Mouse (Mus musculus) embryo, embryonic 10.5 days (tissue): ENCODE measurements at regions not wholly inside any gene's neighbourhood (a gene's known extent, or its start where the extent isn't known, plus 50 kb on each side); places are given as distances from the start of the nearest gene placed in this dataset.
A peak's percentile ranks its signal among the peaks of the same experiment; 100 is the strongest.

Experiments used
- DNase-seq: peaks from one replicate; pipeline ENCODE4 v3.0.0-alpha.2; 2015; ENCODE audit warnings: low spot score

GRCm38 (mm10) chr12:109891206-109891605 lies 291.1 kb upstream of the Rtl1 start:
- no peak for DNase-seq

- DNase-seq: no peak
Observed at GRCm38 (mm10) chr12:109892834-109893233, 292.7 kb upstream of the Rtl1 start.

- DNase-seq: no peak
Observed at GRCm38 (mm10) chr12:109893657-109894056, 293.5 kb upstream of the Rtl1 start.

DNA sequence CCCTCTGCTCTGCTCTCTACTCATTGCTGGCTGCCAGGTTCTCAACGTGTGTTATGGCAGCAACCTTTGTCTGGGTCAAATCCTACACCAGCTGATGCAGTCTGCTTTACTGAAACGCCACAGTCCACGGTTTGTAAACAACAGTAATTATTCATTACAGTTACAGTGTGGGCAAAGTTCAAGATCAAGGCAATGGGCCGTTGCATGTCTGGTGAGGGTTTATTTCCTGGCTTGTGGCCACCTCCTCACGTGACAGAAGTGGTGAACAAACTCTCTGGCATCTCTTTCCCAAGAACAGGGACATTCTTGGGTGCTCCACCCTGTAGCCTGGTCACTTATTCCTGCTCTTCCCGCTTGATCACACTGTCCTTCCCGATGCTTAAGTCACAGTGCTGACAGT lies 295.3 kb upstream of the Rtl1 start:
- DNase-seq: no peak

- DNase-seq: no peak
Observed at GRCm38 (mm10) chr12:109896397-109896796, 296.3 kb upstream of the Rtl1 start.

DNA sequence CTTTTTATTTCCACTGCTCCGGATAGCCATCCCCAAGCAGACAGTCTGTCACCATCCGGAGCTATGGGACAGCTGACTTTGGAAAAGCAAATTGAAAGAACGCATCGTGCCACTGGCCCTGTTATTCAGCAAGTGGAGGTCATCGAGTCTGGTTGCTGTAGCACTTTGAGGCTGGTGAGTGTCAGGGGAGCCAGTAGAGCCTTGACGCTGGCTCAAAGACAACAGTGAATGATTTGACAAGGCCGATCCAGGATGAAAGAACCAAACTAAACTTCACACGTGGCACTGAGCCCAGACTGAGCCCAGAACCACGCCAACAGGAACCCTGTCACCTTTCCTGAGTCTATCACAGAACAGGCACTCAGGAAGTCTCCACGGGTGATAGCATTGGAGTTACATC lies 296.8 kb upstream of the Rtl1 start:
- DNase-seq: no peak

- DNase-seq: no peak
Observed at GRCm38 (mm10) chr12:109897861-109898385, 297.8 kb upstream of the Rtl1 start.

DNA sequence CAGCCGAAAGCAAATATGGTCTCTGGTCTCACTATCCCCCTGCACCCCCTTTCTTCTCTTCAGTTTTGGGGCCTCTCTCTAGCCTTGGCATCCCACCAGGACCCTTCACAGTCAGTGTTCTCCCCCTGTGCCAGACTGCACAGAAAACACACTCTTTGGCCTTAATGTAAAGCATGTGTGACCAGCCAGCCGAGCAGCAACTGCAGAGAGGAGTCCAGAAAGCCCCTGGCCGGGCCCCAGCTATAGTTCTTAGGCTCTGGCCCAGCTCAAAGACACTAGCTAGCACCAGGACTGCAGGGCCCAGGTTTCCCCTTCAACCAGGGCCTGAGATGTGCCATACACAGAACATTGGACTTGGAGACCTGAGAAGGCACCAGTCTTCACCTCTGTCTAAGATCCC lies 299.3 kb upstream of the Rtl1 start:
- DNase-seq: no peak

DNA sequence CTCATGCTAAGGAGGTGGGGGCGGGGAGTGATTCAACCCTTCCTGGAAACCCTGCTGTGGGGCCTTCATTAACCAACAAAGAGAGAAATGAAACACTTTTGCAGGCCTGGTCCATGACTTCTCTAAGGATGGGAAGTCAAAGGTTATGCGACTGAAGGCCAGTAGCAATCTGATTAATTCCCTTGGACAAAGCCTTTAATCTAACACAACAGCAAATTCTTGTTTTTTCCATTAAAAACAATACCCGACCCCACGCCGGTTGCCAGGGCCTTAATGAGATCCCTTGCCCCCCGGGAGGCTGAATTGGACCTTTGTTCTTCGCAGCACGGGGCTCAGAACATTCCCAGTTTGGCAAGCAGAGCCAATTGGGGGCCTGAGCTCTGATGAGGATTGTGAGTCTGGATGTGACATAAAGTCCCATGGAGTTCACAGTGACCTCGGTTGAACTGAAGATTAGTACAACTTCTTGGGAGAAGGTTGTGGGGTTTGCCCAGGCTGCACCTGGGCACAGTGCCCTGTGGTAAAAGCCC lies 310.9 kb upstream of the Rtl1 start:
- peak; percentile 11 for DNase-seq

DNA sequence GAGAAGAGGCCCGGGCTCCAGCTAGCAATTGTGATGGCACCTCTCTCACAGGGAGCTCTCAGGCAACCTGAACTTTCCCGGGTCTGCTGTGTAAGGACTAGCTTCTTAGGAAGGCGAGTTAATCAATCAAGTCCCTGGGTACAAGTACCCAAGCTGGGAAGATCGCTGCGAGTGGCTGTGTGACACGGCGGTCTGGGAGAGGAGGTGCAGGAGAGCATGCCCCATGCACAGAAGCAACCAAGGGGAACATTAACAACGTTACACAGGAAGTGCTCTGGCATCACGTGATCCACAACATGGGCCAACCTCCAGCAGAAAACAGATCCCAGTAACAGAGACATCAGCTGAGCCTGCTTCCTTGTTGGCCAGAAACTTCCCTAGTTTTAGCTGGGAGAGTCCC lies 311.4 kb upstream of the Rtl1 start:
- no peak for DNase-seq

DNA sequence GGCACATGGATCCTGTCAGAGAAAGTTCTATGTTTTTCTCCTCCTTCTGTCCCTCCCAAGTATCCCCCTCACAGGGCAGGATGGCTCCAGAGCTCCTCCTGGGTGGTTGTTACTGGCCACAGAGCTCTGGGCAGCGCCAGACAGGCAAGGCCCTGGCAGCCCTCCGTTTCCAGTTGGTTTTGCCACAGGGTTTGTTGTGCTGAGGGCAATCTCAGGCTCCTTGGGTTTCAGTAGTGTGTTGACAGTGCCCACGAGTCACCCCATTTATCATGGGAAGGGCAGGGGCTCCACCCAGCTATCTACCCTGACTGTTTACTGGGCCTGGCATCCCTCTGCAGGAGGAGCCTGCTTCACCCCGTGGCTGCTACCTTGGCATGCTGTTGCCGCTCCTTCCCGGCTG lies 317.6 kb upstream of the Rtl1 start:
- no peak for DNase-seq

GRCm38 (mm10) chr12:109918901-109919300 lies 318.8 kb upstream of the Rtl1 start:
- no peak for DNase-seq

GRCm38 (mm10) chr12:109922111-109922510 lies 322.0 kb upstream of the Rtl1 start:
- no peak for DNase-seq

- DNase-seq: no peak
Observed at GRCm38 (mm10) chr12:109925866-109926265, 325.7 kb upstream of the Rtl1 start.

GRCm38 (mm10) chr12:109926643-109927042 lies 326.5 kb upstream of the Rtl1 start:
- no peak for DNase-seq

- no peak for DNase-seq
Observed at GRCm38 (mm10) chr12:109946179-109946578, 332.7 kb upstream of the Dio3 start.

GRCm38 (mm10) chr12:109946936-109947335 lies 331.9 kb upstream of the Dio3 start:
- no peak for DNase-seq

DNA sequence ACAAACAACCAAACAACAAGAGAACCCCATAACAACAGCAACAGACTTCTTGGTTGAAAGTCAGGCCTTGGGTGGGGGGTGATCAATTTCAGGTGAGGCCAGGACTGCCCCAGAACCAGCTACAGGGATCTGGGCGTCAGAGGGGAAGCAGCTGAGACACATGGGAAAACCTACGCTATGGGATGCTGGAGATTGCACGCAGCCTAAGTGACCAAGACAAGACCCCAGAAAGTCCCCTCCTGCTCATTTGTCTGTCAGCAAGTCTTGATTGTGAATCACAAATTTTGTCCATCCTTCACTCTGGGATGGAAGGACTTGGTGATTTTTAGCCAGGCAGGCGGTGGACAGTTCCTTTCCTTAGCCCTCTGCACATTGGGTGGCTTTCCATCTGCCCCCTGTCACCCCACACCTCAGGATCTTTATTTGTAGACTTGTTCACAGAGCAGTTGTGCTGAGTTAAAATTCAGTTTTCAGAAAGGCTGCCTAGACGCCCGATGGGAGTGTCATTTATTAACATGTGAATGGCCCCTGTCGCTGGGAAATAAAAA lies 330.9 kb upstream of the Dio3 start:
- no peak for DNase-seq

- peak; percentile 88 for DNase-seq
Observed at GRCm38 (mm10) chr12:109948434-109948984, 330.4 kb upstream of the Dio3 start.

DNA sequence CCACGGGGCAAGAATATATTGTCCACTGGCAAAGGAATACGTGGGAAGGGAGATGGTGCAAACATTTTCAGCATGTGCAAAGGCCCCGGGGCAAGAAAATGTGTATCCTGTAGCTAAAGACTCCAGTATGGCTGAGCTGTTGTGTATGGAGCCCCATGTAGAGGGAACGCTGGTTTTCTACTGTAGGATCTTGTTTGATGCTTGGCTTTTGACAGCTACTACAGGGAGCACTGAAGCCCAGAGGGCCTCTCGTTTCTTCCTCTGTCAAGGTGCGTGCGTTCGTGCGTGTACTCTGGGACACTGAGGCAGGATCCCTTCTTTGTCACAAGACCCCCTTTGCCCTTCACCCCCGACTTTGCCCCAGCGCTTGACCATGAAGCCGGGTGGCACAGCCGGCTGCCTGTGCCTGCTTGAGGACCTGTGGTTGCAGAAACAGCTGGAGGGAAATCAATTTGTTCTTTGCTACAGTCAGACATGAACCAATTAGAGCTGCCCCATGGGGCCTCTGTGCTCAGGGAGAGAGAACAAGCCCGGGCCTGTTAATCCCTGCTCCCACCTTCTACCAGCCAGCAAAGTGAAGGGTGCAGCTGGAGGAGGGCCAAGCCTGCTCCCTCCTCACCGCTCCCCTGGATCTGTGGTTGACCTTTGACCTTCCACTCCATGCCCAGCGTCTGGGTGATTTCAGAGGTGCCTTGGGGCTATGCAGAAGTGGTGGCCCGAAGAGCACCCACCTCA lies 329.5 kb upstream of the Dio3 start:
- DNase-seq: peak; percentile 57

GRCm38 (mm10) chr12:109950632-109951031 lies 328.2 kb upstream of the Dio3 start:
- DNase-seq: peak; percentile 52

GRCm38 (mm10) chr12:109951473-109951872 lies 327.4 kb upstream of the Dio3 start:
- DNase-seq: no peak

DNA sequence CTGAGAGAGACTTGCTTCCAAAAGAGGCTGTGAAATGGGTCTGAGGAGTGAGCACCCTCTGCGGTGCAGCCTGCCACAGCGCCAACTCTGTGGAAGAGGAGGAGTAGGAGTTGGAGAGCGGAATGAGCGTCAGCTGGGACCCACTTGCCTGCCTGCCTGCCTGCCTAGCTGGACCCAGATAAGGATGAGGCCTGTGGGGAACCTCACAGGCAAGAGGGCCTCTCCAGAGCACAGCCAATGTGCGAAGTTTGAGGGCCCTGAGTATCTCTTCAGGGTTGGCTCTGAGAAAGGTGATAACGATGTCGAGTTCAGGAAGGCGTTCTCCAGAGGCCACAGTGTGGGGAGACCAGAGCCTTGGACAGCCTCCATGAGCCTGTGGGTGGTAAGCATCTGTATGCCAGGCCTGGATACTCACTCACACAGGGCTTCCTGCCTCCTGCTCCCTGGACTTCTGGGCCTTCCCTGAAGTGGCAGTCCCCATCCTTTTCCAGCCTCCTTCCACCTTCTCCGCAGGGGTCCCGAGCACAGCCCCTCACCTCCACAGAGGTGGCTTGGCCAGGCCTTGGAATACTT lies 326.9 kb upstream of the Dio3 start:
- DNase-seq: no peak
